Mouse (Mus musculus) ovary, postnatal 36 days (tissue): ENCODE results near the gene Naa35.

Source experiments
- DNase-seq: peaks from one replicate; pipeline ENCODE4 v3.0.0; 2022; ENCODE audit warnings: low spot score, mixed read lengths

Naa35 gene

DNA sequence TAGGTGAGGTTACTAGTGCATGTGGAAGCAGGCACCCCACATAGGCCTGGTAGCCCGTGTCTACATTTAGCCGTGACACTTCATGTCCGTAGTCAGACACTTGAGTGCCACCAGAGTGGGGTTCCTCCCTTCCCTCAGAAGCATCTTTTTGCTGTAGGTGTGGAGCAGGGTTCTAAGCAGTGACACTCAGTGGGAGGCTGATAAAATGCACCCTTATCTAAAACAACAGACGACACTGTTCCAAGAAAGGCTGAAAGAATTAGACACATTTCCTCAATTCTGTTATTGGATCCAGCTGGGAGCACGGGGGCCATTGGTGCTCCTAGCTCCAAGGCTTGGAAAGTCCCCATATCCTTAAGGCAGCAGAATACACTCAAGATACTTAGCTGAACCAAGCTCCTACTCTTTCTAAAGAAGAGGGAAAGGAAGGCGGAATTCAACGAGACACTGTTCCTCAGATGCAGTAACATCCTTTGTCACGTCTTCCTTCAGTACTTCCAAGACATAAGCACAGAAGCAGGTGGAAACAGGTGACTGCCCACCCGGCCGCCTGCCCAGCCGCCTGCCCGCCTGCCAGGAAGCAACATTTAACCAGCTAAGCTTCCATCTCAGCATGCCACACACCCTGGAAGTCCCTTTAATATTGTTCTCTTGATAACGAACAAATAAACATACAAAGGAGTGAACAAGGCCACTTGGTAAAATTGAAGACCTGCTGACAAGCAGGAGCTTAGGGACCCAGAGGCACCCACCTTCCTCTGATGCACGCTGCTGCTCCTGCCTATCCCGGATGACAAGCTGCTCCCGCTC lies 54.5 kb downstream of the Naa35 start:
- DNase-seq, result no peak

DNA sequence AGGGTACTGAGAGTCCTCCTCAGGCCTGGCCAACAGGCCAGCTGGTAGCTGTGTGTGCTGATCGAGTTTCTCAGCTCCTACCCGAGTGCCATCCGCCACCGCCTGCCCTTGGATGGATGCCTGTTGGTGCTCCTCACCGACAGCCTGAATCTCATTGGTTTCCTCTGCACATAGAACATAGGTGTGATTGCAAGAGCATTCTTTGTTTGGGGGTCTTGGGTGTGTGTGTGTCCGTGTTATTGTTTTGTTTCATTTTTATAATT lies 55.0 kb downstream of the Naa35 start:
- no peak for DNase-seq

DNA sequence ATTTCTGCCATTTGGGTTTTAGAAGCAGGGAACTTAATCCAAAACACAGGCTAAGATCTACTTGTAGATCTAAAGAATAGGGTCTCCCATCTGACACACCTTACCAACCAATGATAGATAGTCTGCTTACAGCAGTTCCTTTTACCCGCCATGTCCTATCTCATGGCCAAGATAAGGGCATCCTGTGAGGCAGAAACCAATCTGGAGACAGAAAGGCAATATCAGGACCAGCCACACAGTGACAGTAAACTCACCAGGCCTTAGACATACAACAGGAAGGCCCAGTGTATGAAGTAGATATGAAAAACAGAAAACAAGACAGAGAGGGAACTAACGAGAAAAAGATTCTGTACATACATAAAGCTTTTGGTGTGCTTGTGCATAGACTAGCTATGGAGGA lies 57.8 kb downstream of the Naa35 start:
- no peak for DNase-seq

DNA sequence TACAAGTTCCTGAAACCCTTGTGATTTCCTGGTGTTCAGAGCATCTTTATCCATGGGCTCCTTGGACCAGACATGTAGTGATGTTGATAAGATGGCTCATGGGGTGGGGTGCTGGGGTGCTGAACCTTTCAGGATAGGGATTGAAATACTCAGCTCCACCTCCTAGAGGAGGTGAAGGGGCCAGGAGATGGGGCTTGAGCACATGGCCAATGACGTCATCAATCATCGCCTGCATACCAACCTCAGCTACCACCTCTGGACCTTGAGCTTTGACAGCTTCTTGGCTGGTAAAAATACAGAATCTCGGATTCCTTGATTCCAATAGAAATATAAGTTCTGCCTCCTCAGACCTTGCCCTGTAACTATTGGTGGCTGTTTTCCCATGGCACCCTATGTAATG lies 60.4 kb downstream of the Naa35 start:
- no peak for DNase-seq

DNA sequence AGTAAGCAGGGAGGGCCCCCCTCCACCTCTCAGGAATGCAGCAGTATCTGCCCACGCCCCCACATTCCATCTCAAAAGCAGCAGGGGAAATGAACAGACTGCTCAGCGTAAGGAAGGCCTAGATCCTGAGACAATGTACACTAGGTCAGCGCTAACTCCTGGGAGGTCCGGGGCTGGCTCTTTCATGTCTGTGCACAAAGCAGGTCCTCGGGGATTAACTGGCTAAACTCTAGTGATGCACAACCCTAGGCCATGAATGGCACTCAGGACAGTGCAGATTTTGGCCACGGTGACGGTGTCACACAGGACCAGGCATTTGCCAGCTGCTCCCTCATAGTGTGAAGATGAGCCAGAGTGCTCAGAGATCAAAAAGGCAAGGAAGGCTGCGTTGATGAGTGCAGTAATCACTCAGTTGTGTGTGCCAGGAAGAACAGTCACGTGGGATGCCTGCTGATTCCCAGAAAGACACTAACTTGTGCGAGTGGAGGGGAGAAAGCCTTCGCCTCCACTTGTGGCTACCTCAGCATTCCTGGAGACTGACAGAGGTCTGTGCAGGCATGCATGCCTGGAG lies 61.7 kb downstream of the Naa35 start:
- no peak for DNase-seq

DNA sequence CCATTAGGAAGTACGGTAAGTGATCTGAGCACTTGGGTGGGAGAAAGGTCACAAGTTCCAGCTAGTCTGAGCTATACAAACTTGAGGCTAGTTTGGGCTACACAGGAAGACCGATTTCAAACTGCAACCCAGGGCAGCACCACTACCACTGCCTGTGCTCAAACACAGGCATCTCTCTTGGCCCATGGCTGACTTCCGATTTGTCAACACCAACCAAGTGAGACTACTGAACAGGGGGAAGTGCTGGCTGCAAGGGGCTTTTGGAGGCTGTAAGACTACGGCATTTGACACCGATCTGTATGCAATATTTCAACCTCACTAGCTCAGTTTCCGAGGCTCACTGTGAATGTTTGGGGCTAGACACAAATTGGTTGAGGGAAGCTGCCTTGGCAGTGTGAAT lies 62.4 kb downstream of the Naa35 start:
- DNase-seq, result no peak

DNA sequence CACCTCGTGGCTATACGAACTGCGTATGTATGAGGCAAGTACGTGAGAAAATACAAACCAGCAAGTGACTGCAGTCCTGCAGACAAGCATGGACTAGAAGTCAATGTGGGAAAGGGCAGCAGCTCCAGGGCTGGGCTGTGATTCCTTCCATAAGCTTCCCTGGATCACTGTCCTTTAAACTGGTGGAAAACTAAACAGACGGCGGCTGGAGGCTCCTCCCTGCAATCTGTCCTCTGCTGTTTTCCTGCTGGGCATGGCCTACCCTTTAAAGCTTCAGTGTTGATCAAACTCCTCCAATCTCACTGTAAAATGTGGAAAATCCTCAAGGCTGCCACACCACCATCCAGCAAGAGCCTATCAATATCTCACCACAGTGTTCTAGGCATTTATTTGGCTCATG lies 63.5 kb downstream of the Naa35 start:
- no peak for DNase-seq

DNA sequence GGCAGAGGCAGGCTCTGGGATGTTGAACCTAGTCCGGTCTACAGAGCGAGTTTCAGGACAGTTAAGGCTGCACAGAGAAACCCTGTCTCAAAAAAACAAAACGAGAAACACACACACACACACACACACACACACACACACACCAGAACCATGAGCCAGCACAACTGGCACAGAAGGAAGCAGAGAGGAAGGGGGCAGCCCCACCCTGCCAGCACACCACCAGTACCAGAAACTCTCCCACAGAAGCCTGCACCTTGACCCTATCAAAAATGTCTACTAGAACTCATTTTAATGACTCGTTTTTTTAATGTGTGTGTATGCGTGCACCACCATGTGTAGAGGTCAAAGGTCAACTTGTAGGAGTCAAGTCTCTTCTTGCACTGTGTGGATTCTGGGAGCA lies 64.7 kb downstream of the Naa35 start:
- no peak for DNase-seq

DNA sequence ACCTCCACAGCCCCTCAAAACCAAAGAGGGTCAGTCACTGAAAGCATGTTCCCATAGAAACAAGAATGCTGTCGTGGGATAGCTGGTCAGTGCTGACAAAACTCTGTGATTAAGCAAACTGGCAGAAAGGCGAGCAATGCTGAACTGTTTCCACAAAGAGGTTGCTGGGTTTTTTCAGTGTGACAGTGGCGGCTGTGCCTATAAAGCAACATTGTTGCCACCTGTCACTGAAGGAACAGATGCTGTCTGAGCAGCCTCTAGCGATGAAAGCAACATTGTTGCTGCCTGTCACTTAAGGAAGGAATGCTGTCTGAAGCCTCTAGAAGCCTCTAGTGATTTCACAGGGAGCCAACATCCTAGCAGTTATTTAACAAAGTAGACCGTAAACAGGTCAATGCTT lies 67.6 kb downstream of the Naa35 start:
- no peak for DNase-seq

DNA sequence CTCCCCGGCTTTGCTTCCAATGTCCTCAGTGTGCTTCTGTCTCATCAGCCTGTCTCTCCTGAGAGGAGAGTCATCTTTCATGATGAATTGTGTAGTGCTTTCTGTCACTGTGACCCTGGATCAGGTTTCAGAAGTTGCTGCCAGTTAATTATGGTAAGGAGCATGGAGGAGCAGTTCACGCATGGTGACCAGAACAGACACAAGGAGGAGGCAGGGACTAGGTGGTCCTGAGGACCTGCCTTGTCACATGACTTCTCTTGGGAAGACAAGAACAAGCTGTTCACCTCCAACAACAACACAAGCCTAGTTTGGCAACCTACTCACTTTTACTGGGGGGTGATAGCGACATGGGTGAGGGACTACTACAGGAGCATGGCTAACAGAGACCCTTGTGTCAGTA lies 68.1 kb downstream of the Naa35 start:
- DNase-seq, result no peak

DNA sequence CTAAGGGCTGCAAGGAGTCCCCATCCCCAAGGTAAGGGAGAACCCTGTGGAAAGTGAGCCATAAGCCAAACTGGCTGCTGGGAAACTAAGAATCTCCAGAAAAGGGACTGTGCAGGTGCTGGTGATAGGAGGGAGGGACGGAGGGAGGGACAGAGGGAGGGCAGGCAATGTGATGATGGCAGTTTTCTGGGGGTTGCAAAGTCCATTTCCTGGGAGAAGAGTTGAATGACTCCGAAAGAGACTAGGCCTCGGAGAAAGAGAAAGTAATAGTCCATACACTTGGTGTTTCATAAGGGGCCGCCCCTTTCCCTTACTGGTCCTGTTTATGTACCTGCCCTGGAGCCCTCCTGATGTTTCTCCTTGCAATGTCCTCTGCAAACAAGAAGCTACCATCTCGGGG lies 69.4 kb downstream of the Naa35 start:
- DNase-seq, result no peak

DNA sequence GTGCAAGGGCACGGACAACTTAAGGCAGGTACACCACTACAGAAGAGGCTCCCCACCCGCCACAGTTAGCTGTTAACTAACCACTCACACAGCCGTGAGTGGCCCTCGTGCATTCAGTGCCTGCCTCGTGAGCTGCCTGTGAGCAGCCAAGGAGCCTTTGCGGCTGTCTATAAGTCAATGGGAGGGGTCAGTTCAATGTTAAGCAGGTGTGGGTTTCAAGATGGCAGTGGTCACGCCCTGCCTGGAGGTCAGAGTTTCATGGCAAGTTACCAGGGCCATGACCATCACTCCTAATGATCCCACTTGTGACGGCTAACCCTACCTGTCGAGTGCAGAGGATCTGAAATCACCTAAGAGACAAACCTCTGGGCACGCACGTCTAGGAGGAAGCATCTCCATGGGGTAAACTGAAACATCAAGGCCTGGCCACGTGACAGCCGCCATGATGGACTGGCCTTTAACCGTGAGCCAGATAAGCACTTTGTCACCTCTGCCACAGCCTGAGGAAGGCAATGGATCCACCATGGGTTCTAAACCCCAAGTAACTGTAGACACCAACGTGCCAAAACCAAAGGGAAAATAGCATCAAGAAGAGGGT lies 70.8 kb downstream of the Naa35 start:
- DNase-seq, result no peak

DNA sequence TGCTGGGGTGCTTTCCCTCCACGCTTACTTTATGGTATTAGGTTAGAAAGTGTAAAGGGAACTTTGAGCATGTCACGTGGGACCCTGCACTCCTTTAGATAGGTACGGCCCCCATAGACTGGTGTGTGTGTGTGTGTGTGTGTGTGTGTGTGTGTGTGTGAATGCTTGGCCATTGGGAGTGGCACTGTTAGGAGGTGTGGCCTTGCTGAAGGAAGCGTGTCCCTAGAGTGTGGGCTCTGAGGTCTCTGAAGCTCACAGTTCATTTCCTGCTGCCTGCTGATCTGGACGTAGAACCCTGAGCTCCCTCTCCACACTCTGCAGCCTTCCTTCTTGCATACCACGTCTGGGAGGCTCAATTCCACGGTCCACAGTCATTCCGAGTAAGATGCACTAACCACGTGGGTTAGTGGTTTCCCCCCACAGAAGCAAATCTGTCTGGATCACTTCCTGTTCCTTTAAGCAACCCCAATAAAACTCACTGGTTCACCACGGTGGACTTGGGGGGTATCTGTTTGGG lies 71.3 kb downstream of the Naa35 start:
- no peak for DNase-seq

DNA sequence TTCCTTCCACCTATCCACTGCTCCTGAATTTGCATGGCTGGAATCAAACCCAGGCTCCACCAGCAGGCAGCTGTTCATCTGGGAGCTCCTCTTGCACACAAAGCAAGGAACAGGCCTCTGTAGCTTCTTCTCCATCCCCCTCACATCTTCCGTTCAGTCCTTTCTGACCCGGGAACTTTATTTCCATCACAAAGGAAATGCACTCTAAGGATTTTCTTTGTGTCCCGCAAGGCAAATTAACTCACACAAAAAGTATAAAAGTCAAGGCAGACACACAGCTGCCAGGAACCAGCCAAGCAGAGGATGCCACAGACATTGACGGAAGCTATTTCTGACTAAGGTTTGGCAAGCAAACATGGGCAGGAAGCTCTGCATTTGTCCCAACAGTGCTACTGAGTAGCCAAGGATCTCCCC lies 71.9 kb downstream of the Naa35 start:
- no peak for DNase-seq

DNA sequence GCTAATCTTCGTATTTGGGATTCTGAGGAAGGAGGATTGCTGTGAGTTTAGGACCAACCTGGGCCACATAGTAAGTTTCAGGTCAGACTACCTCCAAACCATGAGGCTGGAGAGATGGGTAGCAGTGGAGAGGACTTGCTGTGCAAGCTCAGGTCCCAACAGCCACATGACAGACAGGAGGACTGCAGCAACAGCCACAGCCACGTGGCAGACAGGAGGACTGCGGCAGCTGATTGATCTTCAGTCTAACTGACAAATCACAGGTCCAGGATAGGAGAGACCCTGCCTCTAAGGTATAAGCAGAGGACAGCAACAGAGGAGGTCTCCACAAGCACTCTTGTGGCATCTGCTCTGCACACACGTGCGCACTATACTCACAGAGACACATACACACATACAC lies 72.7 kb downstream of the Naa35 start:
- no peak for DNase-seq

DNA sequence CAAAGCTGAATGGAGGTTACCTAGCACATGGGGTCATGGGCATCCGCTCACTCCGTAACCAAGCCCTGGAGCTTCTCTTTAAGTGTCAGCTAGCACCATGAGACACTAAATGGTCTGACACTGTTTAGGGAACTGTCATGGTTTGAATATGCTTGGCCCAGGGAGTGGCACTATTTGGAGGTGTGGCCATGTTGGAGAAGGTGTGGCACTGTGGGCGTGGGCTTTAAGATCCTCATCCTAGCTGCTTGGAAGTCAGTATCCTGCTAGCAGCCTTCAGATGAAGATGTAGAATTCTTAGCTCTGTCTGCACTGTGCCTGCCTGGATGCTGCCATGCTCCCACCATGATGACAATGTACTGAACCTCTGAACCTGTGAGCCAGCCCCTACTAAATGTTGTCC lies 75.3 kb downstream of the Naa35 start:
- DNase-seq, result no peak

DNA sequence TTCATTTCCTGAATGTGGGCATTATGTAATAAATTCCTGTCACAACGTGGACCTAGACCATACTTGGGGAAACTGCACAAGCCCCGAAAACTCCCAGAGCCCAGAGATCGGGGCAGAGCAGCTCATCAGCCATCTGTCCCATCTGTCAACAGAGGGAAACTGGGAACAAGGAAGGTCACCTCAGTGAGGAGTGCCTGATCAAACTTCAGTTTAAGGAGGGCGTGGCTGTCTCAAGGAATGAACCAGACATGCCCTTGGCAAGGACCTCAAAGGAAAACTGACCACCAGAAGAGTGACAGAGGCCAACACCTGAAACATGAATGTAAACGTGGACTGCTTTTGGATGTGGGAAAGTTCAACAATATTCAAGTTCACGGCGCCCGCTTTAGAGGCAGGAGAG lies 76.3 kb downstream of the Naa35 start:
- DNase-seq, result no peak

DNA sequence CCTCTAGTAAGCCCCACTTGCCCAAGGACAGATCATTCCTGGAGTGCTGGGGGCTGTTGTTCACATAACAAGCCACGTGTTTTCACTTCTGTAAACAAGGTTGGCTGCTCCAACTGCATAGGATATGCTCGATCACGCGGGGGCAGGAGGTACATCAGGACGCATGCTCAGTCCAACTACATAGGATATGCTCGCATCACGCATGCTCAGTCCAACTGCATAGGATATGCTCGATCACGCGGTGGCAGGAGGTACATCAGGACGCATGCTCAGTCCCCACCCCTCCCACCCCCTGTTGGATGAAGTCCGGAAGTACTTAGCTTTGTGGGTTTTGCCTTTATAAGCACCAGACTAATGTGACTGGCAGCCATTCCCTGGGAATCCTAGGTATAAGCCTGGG lies 76.9 kb downstream of the Naa35 start:
- no peak for DNase-seq

DNA sequence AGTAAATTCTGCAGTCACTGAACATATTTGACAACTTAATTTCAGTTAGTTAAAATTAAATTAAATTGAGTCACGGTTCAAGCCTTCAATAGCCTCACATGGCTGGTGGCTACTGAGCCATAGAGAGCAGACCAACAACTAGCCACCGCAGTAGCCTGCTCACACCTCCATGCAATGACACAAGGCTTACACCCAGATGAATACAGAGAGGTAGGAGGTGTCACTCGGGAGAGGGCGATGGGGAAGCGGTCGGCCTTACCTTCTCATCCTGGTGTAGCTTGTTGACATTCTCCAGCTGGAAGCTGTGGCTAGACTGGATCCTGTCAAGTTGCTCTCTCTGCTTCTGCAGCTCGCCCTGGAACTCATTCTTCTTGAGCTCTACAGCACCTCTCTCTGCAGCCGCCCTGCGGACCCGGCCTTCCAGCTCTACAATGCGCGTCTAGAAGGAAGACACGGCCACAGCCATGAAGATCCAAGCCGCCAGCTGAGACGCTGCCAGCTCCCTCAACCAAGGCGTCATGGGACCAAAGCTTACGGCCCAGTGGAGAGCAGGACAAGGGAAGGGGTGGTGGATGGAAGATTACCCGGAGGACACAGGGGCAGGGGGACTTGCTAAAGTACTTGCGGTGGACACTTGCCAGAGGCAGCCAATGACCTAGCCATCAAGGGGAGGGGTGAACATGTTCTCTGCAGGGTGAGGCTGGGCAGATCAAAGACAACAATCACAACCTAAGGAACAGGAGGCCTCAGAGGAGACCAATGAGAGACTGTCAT lies 79.1 kb downstream of the Naa35 start:
- DNase-seq, result no peak

DNA sequence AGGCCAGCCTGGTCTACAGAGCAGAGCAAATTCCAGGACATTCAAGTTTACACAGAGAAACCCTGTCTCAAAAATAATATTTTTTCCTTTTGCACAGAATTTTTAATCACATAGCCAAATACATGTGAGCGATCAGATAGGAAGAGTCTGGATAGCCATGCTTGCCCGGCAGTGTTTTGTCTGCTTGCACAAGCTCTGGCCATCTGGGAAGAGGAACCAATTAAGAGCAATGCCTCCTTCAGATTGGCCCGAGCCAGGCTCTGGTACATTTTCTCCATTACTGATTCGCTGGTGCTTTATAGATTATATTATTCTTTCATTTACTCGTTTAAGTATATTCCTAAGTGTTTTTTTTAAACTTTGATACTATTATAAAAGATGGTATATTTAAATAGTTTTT lies 82.7 kb downstream of the Naa35 start:
- no peak for DNase-seq

DNA sequence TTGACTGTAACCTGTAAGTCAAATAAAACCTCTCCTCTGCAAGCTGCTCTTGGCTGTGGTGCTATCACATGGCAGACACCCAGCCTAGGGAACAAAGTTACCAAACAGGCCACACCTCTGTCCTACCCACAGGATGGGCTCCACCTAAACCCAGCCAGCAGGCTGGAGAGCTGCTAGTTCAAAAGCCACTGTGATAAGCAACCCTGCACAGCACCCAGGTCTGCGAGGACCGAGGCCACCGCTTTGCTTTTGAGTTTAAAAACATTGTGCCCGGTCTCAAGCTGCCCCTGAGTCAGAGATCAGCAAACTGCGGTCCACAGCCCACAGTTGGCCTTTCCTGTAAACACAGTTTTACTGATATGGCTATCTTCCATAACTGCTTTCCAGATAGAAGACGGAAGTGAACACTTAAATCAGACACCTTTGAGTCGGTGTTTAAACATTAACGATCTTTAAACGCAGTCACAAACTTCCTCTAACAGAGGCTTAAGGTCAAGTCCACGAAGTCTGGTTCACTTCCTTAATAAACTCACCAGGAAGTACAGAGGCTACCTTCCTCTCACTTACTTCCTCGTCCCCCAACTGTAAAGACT lies 83.5 kb downstream of the Naa35 start:
- DNase-seq, result no peak

DNA sequence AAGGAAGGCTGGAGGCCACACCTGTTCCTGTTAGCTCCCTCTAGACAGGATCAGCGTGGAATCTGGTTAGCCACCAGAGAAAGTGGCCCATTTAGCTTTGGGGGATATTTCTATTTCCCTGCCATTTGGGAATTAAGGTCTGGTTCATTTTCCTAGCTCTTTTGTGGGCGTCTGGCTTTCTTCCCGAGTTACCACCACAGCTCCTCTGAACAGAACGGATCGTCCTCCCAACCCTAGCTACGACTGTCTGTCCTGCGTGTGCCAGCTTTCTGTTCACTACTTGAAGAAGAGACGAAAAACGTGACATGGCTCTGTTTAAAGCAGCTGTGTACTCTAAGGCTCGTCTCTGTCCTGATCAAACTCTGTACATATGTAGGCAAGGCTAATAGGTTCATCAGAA lies 84.9 kb downstream of the Naa35 start:
- DNase-seq, result no peak

DNA sequence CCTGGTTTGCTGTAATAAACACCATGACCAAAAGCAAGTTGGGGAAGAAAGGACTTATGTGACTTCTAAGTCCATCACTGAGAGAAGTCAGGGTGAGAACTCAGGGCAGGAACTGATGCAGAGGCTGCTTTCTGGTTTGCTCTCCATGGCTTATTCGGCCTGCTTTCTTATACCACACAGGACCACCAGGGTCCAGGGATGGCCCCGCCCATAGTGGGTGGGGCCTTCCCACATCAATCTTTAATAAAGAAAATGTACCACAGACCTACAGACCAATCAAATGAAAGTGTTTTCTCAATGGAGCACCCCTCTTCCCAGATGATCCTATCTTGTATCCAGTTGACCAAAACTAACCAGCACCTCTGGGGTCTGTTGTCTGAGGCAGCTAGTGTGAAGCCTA lies 86.5 kb downstream of the Naa35 start:
- no peak for DNase-seq
